Mouse (Mus musculus): ENCODE measurements at regions not wholly inside any gene's neighbourhood (a gene's known extent, or its start where the extent isn't known, plus 50 kb on each side); places are given as distances from the start of the nearest gene placed in this dataset.

DNA sequence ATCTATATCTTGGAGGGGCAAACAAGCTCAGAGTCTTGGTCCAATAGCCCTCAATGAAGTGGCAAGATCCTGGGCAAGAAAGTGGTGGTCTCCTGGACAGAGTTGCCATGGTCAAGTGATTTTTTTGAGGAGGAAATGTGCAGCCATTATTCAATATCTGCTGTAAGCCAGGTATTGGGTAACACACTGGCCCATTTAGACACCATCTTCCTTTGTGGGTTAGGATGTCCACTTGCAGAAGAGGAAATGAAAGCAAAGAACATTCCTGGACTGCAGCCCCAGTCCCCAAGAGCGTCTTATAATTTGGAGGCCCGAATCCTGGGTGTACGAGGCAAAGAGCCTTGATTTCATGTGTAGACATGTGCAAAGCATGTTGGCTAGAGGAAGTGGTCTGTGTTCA, 56.3 kb upstream of the Pitx1 start:
- no peak for DNase-seq (ENCODE audit: low spot score in 2 of 2)

- no peak for DNase-seq (ENCODE audit: low spot score in 2 of 2)
Measured at GRCm38 (mm10) chr13:55887099-55887736, 51.2 kb upstream of the Pitx1 start.
